Mouse (Mus musculus) activated CD4-positive, CD25-positive, alpha-beta regulatory T cell (primary cell): ENCODE measurements around the gene Fgf9. TPM values are rescaled to one million over a fixed set of nuclear protein-coding genes. Genes with fewer than 3 reads are reported as not detected.

Experiments
- polyA plus RNA-seq, 2 experiments: library from polyadenylated mRNA; unstranded; fragments of 100-300 nt; shearing (Covaris generic); gene quantifications; one replicate each; pipeline ENCODE4 v1.2.1; 2017

Gene Fgf9
- not detected for polyA plus RNA-seq

DNA sequence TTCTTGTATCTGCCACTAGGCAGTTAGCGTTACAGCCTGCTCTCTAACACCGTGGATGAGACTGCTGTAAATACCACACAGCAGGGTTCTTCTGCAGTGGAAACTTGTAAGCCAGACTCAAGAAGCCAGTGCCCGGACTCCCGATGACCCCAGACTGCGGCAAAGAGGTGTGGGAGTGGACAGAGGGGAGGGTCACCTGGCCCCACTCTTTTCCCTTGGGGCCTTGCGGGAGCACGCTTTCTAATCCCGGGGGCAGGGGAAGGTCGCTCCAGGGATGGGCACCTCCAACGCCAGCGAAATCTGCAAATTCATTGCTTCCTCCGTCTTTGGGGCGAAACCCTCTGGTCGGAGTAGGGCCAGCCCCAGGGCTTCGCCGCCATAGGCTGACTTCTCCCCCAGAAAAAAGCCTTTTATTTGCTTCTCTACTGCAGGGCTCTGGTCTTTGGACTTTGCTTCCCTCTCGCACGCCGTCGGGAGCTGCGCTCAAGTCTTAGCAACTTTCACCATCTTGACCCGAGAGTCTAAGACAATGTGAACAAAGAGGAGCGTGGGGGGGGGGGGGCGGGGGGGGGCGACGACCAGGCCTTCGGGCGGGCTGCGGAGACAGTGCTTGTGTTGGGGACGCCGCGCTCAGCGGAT, at the start of gene Fgf9:
Gene Fgf9 (plus strand): TSS at position 67 of the 639 bp plus-strand sequence.

Other genes starting within 250 kb of the Fgf9 start
- 1 to 10 TPM; 4.5 TPM for gene Ska3, start 244.4 kb upstream of the Fgf9 start, polyA plus RNA-seq
- gene Mrpl57, start 244.3 kb upstream of the Fgf9 start, polyA plus RNA-seq, result 100 to 1,000 TPM; 150 to 221 TPM
- gene Zdhhc20, start 180.3 kb upstream of the Fgf9 start, polyA plus RNA-seq, result 100 to 1,000 TPM; 166 to 214 TPM
- gene Micu2, start 71.3 kb upstream of the Fgf9 start, polyA plus RNA-seq, result 100 to 1,000 TPM; 114 to 118 TPM